Mouse (Mus musculus): ENCODE data around the gene Ubl3. TPM values are rescaled to one million over a fixed set of nuclear protein-coding genes. Genes with fewer than 3 reads are reported as not detected.

Ubl3 gene
- total and polyA plus RNA-seq, 2 experiments from 2014 or later: 108 to 157 TPM

- ATAC-seq (no peak), DNase-seq (ENCODE audit: low spot score) (no peak)
- TF ChIP-seq CTCF (IDR thresholded peaks at IDR 0.05; ENCODE audit: low read depth): no peak
- Histone ChIP-seq H3K27me3 (ENCODE audit: insufficient read depth, low read length) (no peaks in the 10 kb centered on the region), H3K9me3 (ENCODE audit: low read length) (no peaks in the 10 kb centered on the region), H3K4me3 (ENCODE audit: low read length) (no peak overlapping the region), H3K27ac (no peak overlapping the region), H3K36me3 (ENCODE audit: insufficient read depth, low read length) (peaks cover 38% of the 10 kb centered on the region; the same call in 1 of the 2 replicates), H3K9ac (replicated peaks; ENCODE audit: low read length) (no peak overlapping the region), H3K4me1 (ENCODE audit: insufficient read depth, low read length) (no peaks in the 10 kb centered on the region), H3K4me2 (ENCODE audit: low read depth, low read length) (no peak overlapping the region)
- WGBS: 75% methylated on average over 2 of the region's 2 CpGs
Observed at GRCm38 (mm10) chr5:148510265-148510664, 42.3 kb downstream of the Ubl3 start.

DNA sequence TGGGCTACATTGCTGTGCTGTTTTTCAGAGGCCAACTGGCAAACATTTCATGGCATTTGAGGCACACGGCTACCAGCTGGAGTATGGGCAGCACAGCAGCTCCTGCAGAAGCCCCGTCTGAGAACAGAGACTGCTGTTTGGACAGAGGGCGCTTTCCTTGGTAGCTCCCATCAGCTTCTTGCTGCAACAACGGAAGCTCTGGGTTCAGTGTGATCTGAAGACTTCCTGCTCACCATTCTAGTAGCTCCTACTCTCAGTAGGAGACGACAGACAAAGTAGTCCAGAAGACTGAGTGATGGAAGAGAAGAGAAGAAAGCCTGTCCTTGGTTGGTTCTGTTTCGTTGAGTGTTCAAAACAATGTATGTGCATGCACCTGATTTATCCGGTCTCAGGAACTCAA, 42.9 kb downstream of the Ubl3 start:
- no peak for ATAC-seq

DNA sequence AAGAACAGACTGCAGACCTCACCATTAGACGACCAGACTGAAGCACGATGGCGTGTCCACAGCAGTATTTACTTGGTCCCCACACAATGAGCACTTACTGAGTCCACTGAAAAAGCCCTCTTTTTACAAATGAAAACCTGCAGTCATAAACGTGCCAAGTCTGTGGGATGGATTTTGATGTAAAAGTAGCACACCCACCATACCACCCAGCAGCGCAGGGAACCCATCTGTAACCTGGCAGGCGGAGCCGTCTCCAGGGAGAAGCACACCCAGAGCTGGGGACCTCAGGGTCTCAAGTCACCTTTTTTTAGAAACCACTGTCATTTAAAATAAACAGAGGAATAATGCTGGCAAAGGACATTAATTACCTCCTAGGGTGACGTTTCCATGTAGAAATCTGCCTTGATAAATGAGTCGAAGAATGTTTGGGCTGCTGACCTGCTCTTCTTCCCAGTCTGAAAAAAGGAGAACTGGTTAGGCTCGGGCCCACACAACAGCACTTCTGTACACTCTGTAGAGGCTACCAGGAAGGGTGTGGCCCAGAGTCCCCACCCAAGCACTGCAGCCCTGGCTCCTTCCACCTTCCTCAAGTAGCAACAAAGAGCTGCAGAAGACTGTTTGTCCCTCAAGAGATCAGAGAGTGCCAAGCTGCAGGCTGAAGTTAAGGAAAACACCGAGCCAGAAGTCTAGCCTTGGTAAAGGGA, 43.5 kb downstream of the Ubl3 start:
- Histone ChIP-seq H3K9ac (replicated peaks; ENCODE audit: low read length) (no peak overlapping the region), H3K36me3 (ENCODE audit: insufficient read depth, low read length) (peaks cover 40% of the 10 kb centered on the region; the same call in 1 of the 2 replicates), H3K4me2 (ENCODE audit: low read depth, low read length) (no peak overlapping the region), H3K4me1 (ENCODE audit: insufficient read depth, low read length) (no peaks in the 10 kb centered on the region), H3K9me3 (ENCODE audit: low read length) (no peaks in the 10 kb centered on the region), H3K27ac (no peak overlapping the region), H3K27me3 (ENCODE audit: insufficient read depth, low read length) (no peaks in the 10 kb centered on the region), H3K4me3 (ENCODE audit: low read length) (no peak overlapping the region)
- no peak for TF ChIP-seq CTCF (IDR thresholded peaks at IDR 0.05; ENCODE audit: low read depth)
- 77% methylated on average over 11 of the region's 11 CpGs for WGBS
- no peak for ATAC-seq
- no peak for DNase-seq (ENCODE audit: low spot score)

More for the DNA sequence above, 42.9 kb downstream of the Ubl3 start:
- Histone ChIP-seq H3K4me3 (ENCODE audit: low read length) (no peak overlapping the region), H3K36me3 (ENCODE audit: insufficient read depth, low read length) (peaks cover 40% of the 10 kb centered on the region; the same call in 1 of the 2 replicates), H3K27ac (no peak overlapping the region), H3K4me1 (ENCODE audit: insufficient read depth, low read length) (no peaks in the 10 kb centered on the region), H3K9me3 (ENCODE audit: low read length) (no peaks in the 10 kb centered on the region), H3K27me3 (ENCODE audit: insufficient read depth, low read length) (no peaks in the 10 kb centered on the region), H3K4me2 (ENCODE audit: low read depth, low read length) (no peak overlapping the region), H3K9ac (replicated peaks; ENCODE audit: low read length) (no peak overlapping the region)
- WGBS: 83% methylated on average over 7 of the region's 7 CpGs
- no peak for TF ChIP-seq CTCF (IDR thresholded peaks at IDR 0.05; ENCODE audit: low read depth)
- DNase-seq (ENCODE audit: low spot score): no peak

DNA sequence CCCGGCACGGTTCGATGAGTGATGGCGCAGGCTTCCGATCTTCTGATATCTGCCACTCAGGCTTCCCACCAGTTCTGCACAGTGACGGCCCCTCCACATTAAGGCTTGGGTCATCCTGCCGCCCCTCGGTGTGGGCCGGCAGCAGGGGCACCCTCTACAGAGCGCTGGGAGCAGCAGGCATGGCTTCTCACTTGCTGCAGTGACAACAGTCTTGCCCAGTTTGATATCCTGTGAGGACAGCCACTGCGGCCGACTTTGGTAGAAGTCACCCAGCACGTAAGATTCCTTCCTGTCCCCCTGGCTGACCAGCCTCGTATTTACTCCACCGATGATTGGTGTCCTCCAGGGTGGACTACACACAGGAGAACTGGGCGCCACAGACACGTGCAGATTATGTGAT, 47.2 kb downstream of the Ubl3 start:
- no peak for TF ChIP-seq CTCF (IDR thresholded peaks at IDR 0.05; ENCODE audit: low read depth)
- Histone ChIP-seq H3K9ac (replicated peaks; ENCODE audit: low read length) (no peak overlapping the region), H3K4me2 (ENCODE audit: low read depth, low read length) (no peak overlapping the region), H3K36me3 (ENCODE audit: insufficient read depth, low read length) (peaks cover 40% of the 10 kb centered on the region; the same call in 1 of the 2 replicates), H3K4me1 (ENCODE audit: insufficient read depth, low read length) (no peaks in the 10 kb centered on the region), H3K27me3 (ENCODE audit: insufficient read depth, low read length) (no peaks in the 10 kb centered on the region), H3K4me3 (ENCODE audit: low read length) (no peak overlapping the region), H3K9me3 (ENCODE audit: low read length) (no peaks in the 10 kb centered on the region), H3K27ac (no peak overlapping the region)
- DNase-seq (ENCODE audit: low spot score) (no peak), ATAC-seq (no peak)
- 92% methylated on average over 17 of the region's 17 CpGs for WGBS

DNA sequence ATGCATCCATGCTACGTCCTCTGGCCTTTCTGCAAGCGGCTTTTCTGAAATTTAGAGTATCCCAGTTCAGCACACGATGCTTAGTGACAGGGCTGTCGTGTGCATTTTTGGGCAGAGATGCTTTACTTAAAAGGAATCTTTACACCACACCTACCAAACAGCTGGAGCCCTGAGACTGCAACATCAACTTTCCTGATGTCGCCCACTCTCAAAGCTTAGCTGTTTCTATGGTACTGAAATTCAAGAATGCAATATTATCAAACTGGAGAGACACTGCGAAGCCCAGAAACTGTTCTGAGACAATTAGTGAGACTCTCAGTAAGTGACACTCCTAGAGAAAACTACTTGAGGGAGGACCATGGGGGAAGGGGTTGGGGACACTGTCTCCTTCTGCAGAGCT, 50.4 kb downstream of the Ubl3 start:
- Histone ChIP-seq H3K27ac (no peak overlapping the region), H3K27me3 (ENCODE audit: insufficient read depth, low read length) (no peaks in the 10 kb centered on the region), H3K36me3 (ENCODE audit: insufficient read depth, low read length) (peaks cover 19% of the 10 kb centered on the region; the same call in 1 of the 2 replicates), H3K4me1 (ENCODE audit: insufficient read depth, low read length) (no peaks in the 10 kb centered on the region), H3K9me3 (ENCODE audit: low read length) (no peaks in the 10 kb centered on the region), H3K4me2 (ENCODE audit: low read depth, low read length) (no peak overlapping the region), H3K9ac (replicated peaks; ENCODE audit: low read length) (no peak overlapping the region), H3K4me3 (ENCODE audit: low read length) (no peak overlapping the region)
- ATAC-seq: no peak
- no peak for TF ChIP-seq CTCF (IDR thresholded peaks at IDR 0.05; ENCODE audit: low read depth)
- 95% methylated on average over 6 of the region's 6 CpGs for WGBS
- DNase-seq (ENCODE audit: low spot score): no peak

DNA sequence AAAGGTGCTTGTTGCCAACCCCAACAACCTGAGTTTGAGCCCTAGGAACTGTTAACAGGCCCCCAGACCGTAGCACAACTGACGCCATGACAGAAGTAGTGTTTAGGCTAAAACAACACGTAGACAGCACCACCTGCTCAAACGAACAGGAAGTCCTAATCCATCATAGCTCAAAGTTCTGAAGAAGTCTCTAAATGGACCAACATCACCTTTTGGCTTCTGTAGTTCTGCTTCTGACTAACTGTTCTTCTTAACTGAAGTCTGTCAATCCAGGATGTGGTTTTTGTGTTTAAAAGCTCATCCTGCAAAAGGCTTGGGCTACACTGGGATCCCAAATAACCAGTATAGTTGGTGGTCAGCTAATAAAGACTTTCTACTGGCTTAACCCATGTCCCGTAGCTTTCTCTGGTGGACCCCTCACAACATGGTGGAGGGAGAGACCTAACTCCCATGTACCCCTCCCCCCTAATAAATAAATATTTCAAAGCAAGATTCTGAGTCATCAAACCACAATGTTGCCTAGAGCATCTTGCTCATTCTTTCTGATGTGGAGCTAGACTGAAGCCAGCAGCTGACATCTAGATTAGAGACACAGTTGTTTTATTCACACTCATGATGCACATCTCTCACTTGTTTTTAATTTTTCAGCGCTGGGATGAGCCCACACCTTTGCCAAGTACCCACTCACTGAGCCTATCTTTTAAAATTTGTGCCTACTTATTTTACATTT, 51.2 kb downstream of the Ubl3 start:
- no peak overlapping the region for H3K9ac ChIP-seq (replicated peaks; ENCODE audit: low read length)
- no peaks in the 10 kb centered on the region for H3K9me3 ChIP-seq (ENCODE audit: low read length)
- no peaks in the 10 kb centered on the region for H3K27me3 ChIP-seq (ENCODE audit: insufficient read depth, low read length)
- no peak for TF ChIP-seq CTCF (IDR thresholded peaks at IDR 0.05; ENCODE audit: low read depth)
- ATAC-seq (no peak), DNase-seq (ENCODE audit: low spot score) (no peak)
- H3K4me3 ChIP-seq (ENCODE audit: low read length): no peak overlapping the region
- no peak overlapping the region for H3K4me2 ChIP-seq (ENCODE audit: low read depth, low read length)
- H3K27ac ChIP-seq: no peak overlapping the region
- no peaks in the 10 kb centered on the region for H3K4me1 ChIP-seq (ENCODE audit: insufficient read depth, low read length)
- peaks cover 12% of the 10 kb centered on the region; the same call in 1 of the 2 replicates for H3K36me3 ChIP-seq (ENCODE audit: insufficient read depth, low read length)
- WGBS: 94% methylated on average over 6 of the region's 6 CpGs

DNA sequence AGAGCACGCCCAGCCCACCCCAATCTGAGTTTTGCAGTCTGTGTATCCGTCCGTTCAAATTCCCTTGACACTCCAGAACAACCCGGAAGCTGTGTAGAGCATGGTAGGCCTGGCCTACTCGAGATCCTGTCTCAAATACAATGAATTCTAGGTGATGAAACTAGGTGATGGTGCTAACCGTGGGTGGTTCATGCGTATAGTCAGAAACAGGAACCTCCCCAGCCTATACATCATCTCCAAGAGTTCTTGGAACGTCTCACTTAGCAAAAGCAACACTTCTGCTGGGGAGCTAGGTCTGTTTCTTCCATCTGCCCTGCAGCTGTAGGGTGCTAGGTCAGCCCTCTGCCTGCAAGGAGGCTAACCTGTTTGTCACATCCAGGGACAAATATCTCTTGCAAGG, 52.1 kb downstream of the Ubl3 start:
- no peaks in the 10 kb centered on the region for H3K4me1 ChIP-seq (ENCODE audit: insufficient read depth, low read length)
- DNase-seq (ENCODE audit: low spot score): no peak
- H3K4me3 ChIP-seq (ENCODE audit: low read length): no peak overlapping the region
- H3K27me3 ChIP-seq (ENCODE audit: insufficient read depth, low read length): no peaks in the 10 kb centered on the region
- no peak overlapping the region for H3K4me2 ChIP-seq (ENCODE audit: low read depth, low read length)
- H3K36me3 ChIP-seq (ENCODE audit: insufficient read depth, low read length): peaks cover 4% of the 10 kb centered on the region; the same call in 1 of the 2 replicates
- TF ChIP-seq CTCF (IDR thresholded peaks at IDR 0.05; ENCODE audit: low read depth): no peak
- no peak overlapping the region for H3K9ac ChIP-seq (replicated peaks; ENCODE audit: low read length)
- WGBS: 93% methylated on average over 8 of the region's 8 CpGs
- no peaks in the 10 kb centered on the region for H3K9me3 ChIP-seq (ENCODE audit: low read length)
- H3K27ac ChIP-seq: no peak overlapping the region
- ATAC-seq: no peak

All from hindbrain, postnatal 0 days (tissue).